Mouse (Mus musculus) midbrain, embryonic 13.5 days (tissue): ENCODE measurements around the gene Fam160b1. TPM values are rescaled to one million over a fixed set of nuclear protein-coding genes. Genes with fewer than 3 reads are reported as not detected.

Source experiments
- ATAC-seq: fragments of 200-750 bp; cut with Nextera tagmentation; 2 replicates; pipeline ENCODE4 v1.8.0; 2017; ENCODE audit warnings: mild to moderate bottlenecking, moderate TSS enrichment, moderate library complexity
- H3K27ac ChIP-seq: fragments of 300-500 bp; sonication (generic); 2 replicates; pipeline ENCODE4 v1.5.1; 2015; ENCODE audit warnings: inconsistent platforms, mild to moderate bottlenecking, moderate library complexity
- H3K27me3 ChIP-seq: fragments of 300-500 bp; sonication (generic); 2 replicates; pipeline ENCODE4 v1.6.1; 2015; ENCODE audit warnings: mild to moderate bottlenecking, inconsistent platforms
- H3K36me3 ChIP-seq: fragments of 300-500 bp; sonication (generic); 2 replicates; pipeline ENCODE4 v1.6.1; 2015; ENCODE audit warnings: mild to moderate bottlenecking, inconsistent platforms
- H3K4me1 ChIP-seq: fragments of 300-500 bp; sonication (generic); replicated peaks from 2 replicates; pipeline ENCODE4 v1.6.1; 2015; ENCODE audit warnings: inconsistent platforms
- H3K4me2 ChIP-seq: fragments of 300-500 bp; sonication (generic); replicated peaks from 2 replicates; pipeline ENCODE4 v1.6.1; 2015; ENCODE audit warnings: moderate library complexity, mild to moderate bottlenecking, inconsistent platforms
- H3K4me3 ChIP-seq: fragments of 300-500 bp; sonication (generic); replicated peaks from 2 replicates; pipeline ENCODE4 v1.5.1; 2015; ENCODE audit warnings: mild to moderate bottlenecking, inconsistent platforms
- H3K9ac ChIP-seq: fragments of 300-500 bp; sonication (generic); replicated peaks from 2 replicates; pipeline ENCODE4 v1.6.1; 2015; ENCODE audit warnings: mild to moderate bottlenecking, inconsistent platforms
- H3K9me3 ChIP-seq: fragments of 300-500 bp; sonication (generic); 2 replicates; pipeline ENCODE4 v1.6.1; 2016; ENCODE audit warnings: mild to moderate bottlenecking, inconsistent platforms
- WGBS: fragments of 180-500 bp; shearing (Covaris S2); methylation state at CpG from one replicate; pipeline ENCODE4 v1.1.7; 2015; 5-methylcytosine and 5-hydroxymethylcytosine counted together
- polyA plus RNA-seq: library from polyadenylated mRNA; unstranded; fragments of >200 nt; fragmentation: Nextera tagmentation; extraction: Ambion mirVana; gene quantifications from 2 replicates; pipeline ENCODE4 v1.2.1, GENCODE M21; 2015

The Fam160b1 gene
- polyA plus RNA-seq, 1 experiment from 2014 or later = 14.2 TPM

DNA sequence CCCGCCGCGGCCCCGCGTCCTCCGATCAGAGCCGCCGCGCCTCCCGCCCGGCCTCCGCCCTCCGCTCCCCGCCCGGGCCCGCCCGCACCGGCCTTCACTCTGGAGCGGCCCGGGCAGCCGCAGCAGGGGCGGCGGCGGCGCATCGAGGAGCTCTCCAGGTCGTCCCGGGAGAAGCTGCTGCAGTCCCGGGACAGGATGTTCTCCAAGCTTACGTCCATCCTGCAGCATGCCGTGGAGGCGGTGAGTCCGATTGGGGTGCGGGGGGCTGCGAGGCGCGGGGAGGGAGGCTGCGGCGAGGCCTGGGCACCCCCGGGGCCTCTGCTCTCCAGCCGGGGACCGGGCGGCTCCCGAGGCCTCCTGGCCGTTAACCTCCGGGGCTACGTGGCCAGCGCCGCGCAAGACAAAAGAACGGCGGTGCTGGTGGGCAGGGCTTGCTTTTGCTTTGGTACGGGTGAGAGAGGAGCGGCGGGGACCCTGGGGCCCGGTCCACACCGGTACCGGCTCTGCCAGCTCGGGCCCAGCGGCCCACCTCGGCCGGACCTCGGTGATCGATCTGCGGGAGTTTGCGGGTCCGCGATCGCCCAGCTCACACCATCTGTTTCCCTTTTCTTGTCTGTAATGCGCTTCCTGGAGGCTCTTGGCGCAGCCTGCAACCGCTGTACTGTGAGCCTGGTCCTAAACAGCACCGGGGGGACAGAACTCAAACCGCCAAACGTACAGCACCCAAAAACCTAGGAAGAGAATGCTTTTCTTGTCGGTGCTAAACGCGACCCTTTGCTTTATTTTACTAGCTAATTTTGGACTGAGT, 855 bp downstream of the Fam160b1 start:
- Histone ChIP-seq H3K4me3 (peak overlapping the region; percentile 93), H3K36me3 (no peaks in the 10 kb centered on the region), H3K9me3 (no peaks in the 10 kb centered on the region), H3K27ac (peak overlapping the region; percentile 97), H3K4me2 (peak overlapping the region; percentile 69), H3K9ac (peak overlapping the region; percentile 98), H3K27me3 (no peaks in the 10 kb centered on the region), H3K4me1 (peaks cover 63% of the 10 kb centered on the region)
- under 1% methylated on average over 73 of the region's 78 CpGs for WGBS
- ATAC-seq = peak; percentile 84

DNA sequence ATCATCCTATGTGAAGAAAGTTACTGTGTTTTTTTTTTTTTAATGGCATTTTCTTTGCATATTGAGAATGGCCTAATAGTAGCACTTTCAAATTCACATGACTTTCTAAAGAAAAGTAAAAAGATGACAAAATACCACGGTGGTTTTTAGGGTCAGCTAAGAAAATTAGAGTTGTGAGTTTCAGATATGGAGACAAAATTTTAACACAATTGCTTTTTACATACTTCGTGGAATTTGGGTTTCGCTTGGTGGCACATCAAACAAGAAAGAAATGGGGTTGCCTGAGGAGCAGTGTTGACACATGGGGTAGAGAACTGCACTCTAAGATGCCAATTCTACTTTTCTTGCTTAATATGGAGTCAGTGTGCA, 1.4 kb downstream of the Fam160b1 start:
- Histone ChIP-seq H3K4me3 (peak overlapping the region; percentile 93), H3K9ac (peak overlapping the region; percentile 98), H3K4me2 (peak overlapping the region; percentile 69), H3K27ac (peak overlapping the region; percentile 97; the same call in 1 of the 2 replicates), H3K27me3 (no peaks in the 10 kb centered on the region), H3K4me1 (peaks cover 68% of the 10 kb centered on the region), H3K9me3 (no peaks in the 10 kb centered on the region), H3K36me3 (no peaks in the 10 kb centered on the region)
- WGBS = 8% methylated on average over 3 of the region's 3 CpGs
- no peak for ATAC-seq

DNA sequence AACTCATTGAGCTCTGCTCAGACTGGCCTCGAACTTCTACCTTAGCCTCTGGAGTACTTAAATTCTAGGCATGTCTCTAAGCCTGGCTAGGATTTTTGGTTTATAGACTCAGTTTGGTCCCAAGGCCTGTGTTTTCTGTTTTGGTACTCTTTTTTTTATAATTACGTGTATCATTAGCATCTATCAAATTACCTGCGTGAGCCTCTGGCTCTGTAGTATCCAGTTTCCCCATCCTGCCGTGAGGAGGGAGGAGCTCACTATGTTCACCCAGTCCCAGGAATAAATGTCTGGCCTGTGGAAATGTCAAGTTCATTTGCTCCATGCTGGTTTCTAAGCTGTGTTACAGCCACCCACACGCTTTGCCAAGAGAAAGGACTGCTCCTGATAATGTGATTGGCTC, 2.1 kb downstream of the Fam160b1 start:
- 49% methylated on average over 5 of the region's 5 CpGs for WGBS
- Histone ChIP-seq H3K9me3 (no peaks in the 10 kb centered on the region), H3K27me3 (no peaks in the 10 kb centered on the region), H3K9ac (peak overlapping the region; percentile 15; the same call in 1 of the 2 replicates), H3K4me2 (peak overlapping the region; percentile 69), H3K4me1 (peaks cover 71% of the 10 kb centered on the region), H3K36me3 (no peaks in the 10 kb centered on the region), H3K27ac (0 out of 2 replicates have a peak overlapping the region, but pooled peaks have one; percentile 19), H3K4me3 (peak overlapping the region; percentile 21)
- ATAC-seq = no peak

DNA sequence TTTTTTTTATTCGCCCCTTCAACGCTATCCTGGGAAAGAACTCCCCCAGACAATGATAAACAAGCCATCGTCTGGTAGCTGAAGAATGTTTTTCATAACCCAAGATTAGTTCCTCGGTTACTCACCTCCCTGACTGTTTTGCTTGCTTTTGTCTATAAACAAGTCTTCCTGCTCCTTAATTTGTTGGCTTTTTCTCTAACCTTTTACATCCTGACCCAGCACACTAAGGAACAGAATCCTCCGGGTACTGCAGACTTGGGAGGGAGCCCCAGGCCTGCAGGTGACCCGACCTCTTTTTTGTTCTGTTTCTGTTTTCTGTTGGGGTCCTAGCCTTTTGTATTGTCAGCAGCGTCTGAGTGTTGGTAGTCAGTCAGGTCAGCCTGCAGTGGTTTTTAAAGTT, 2.6 kb downstream of the Fam160b1 start:
- no peak for ATAC-seq
- Histone ChIP-seq H3K27ac (no peak overlapping the region), H3K9me3 (no peaks in the 10 kb centered on the region), H3K4me3 (peak overlapping the region; percentile 21), H3K4me2 (peak overlapping the region; percentile 69), H3K4me1 (peaks cover 76% of the 10 kb centered on the region), H3K9ac (peak overlapping the region; percentile 15; the same call in 1 of the 2 replicates), H3K27me3 (no peaks in the 10 kb centered on the region), H3K36me3 (no peaks in the 10 kb centered on the region)
- 40% methylated on average over 7 of the region's 7 CpGs for WGBS

DNA sequence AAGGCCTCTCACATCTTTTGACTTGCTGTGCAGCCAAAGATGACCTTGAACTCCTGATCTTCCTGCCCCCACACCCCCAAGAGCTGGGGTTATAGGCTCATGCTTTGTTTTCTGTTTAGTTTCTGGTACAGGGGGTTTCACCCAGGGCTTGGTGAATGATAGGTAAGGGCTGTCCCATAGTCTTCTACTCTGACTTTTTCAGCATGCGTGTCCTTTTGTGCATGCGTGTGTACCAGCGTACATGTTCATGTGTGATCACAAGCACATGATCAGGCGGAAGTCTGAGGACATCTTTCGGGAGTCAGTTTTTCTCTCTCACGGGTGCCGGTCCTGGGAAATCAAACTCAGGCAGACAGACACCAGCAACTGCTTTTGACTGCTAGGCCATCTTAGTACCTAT, 3.1 kb downstream of the Fam160b1 start:
- H3K4me3 ChIP-seq = peak overlapping the region; percentile 21
- H3K9ac ChIP-seq = no peak overlapping the region
- H3K27ac ChIP-seq = no peak overlapping the region
- no peak for ATAC-seq
- H3K27me3 ChIP-seq = no peaks in the 10 kb centered on the region
- peak overlapping the region; percentile 69 for H3K4me2 ChIP-seq
- 0 out of 2 replicates have a peak, but pooled peaks cover under 1% of the 10 kb centered on the region for H3K36me3 ChIP-seq
- H3K9me3 ChIP-seq = no peaks in the 10 kb centered on the region
- H3K4me1 ChIP-seq = peaks cover 77% of the 10 kb centered on the region
- whole genome bisulfite sequencing = 92% methylated on average over 7 of the region's 7 CpGs

DNA sequence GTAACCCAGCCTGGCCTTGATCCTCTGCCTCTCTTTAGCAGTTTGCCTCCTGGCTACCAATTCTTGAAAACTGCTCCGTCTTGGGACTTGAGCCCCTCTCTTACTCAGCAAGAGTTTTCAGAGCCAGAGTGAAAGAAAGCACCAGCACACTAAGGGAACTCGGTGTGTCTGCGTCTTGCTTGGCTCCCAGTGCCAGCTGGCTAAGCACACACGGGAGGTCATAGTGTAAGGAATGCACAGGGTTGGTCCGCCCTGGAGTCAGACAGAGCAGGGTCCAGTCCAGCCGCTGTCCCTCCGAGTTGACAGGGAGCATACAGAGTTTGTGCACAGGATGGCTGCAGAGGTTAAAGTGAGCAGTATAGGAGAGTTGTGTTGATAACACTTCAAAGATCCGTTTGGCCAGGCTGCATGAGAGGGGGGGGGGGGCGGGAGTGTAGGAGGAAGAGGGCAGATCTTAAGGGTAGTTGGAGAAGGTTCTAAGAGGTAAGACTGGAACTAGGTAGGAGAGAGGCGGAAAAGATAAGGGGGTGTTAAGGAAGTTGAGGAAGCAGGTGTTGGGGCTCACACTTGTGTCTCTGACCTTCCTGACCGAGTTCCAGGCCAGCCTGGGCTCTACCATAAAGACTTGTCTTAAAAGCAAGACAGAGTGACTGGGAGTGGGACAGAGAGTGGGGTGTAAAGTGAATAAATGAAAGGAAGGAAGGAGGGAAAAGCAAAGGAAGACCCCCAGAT, 4.6 kb downstream of the Fam160b1 start:
- 58% methylated on average over 11 of the region's 11 CpGs for WGBS
- Histone ChIP-seq H3K4me1 (peaks cover 67% of the 10 kb centered on the region), H3K4me3 (no peak overlapping the region), H3K9ac (no peak overlapping the region), H3K4me2 (no peak overlapping the region), H3K9me3 (no peaks in the 10 kb centered on the region), H3K27ac (peak overlapping the region; percentile 1; the same call in 1 of the 2 replicates), H3K36me3 (peaks cover 15% of the 10 kb centered on the region), H3K27me3 (no peaks in the 10 kb centered on the region)
- ATAC-seq = no peak

DNA sequence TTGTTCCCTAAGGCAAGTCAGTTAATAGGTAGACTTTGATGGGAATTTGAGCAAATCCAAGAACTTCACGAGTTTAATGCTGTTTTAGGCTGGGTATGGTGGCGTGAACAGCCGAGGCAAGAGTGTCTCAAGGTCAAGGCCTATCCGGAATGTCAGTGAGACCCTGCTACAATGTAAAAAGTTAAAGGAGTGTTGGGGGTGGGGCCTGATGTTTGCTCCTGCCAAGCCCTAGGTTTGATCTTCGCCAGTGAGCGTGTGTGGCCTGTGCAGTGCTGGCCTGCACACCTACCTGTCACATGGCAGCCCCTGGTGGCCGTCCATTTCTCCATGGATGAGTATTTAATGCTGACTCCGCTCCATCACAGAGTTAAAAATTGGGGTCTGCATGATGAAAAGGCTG, 5.5 kb downstream of the Fam160b1 start:
- ATAC-seq = no peak
- Histone ChIP-seq H3K9ac (no peak overlapping the region), H3K36me3 (peaks cover 24% of the 10 kb centered on the region), H3K27me3 (no peaks in the 10 kb centered on the region), H3K4me1 (peaks cover 65% of the 10 kb centered on the region), H3K4me3 (no peak overlapping the region), H3K27ac (no peak overlapping the region), H3K9me3 (no peaks in the 10 kb centered on the region), H3K4me2 (0 out of 2 replicates have a peak overlapping the region, but pooled peaks have one; percentile 3)
- 69% methylated on average over 8 of the region's 8 CpGs for WGBS

DNA sequence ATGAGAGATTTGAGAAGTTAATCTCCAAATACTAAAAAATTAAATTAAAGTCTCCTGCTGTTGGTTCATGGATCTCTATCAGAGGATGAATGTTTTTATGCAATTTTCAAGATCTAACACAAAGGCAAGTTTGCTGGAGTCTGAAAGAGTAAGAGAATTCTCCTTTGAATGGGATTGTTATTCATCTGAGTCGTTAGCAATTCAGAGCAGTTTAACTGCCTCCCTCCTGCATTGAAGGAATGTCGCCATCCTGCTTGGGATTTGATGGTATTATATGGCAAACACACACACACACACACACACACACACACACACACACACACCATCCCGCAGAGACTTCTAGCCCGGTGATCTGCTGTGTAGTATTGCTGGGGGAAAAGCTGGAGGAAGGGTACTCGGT, 6.1 kb downstream of the Fam160b1 start:
- Histone ChIP-seq H3K36me3 (peaks cover 30% of the 10 kb centered on the region), H3K4me1 (peaks cover 65% of the 10 kb centered on the region), H3K4me3 (no peak overlapping the region), H3K9ac (no peak overlapping the region), H3K4me2 (no peak overlapping the region), H3K27me3 (no peaks in the 10 kb centered on the region), H3K9me3 (no peaks in the 10 kb centered on the region), H3K27ac (no peak overlapping the region)
- no peak for ATAC-seq
- 24% methylated on average over 5 of the region's 5 CpGs for WGBS

DNA sequence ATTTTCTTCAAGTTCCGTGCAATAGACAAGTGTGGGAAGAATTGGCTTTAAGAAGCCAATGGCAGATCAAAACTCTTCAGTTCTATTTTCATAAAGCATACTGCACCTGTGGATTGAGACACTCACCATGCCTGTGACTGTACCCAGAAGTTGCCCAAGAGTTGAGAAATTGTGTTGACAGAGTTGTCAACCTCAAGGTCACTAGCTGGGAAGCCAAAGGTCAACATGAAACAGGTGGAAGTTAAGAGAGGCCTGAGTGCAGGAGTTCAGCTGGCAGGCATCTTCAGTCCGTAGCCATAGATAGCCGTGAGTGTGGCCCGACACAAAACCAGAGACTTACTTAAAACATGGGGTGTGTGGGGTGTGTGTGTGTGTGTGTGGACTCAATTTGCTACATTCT, 6.7 kb downstream of the Fam160b1 start:
- Histone ChIP-seq H3K36me3 (peaks cover 34% of the 10 kb centered on the region), H3K4me1 (peaks cover 62% of the 10 kb centered on the region), H3K4me2 (no peak overlapping the region), H3K27ac (no peak overlapping the region), H3K4me3 (no peak overlapping the region), H3K9me3 (no peaks in the 10 kb centered on the region), H3K9ac (no peak overlapping the region), H3K27me3 (no peaks in the 10 kb centered on the region)
- ATAC-seq = no peak
- 83% methylated on average over 4 of the region's 4 CpGs for WGBS

DNA sequence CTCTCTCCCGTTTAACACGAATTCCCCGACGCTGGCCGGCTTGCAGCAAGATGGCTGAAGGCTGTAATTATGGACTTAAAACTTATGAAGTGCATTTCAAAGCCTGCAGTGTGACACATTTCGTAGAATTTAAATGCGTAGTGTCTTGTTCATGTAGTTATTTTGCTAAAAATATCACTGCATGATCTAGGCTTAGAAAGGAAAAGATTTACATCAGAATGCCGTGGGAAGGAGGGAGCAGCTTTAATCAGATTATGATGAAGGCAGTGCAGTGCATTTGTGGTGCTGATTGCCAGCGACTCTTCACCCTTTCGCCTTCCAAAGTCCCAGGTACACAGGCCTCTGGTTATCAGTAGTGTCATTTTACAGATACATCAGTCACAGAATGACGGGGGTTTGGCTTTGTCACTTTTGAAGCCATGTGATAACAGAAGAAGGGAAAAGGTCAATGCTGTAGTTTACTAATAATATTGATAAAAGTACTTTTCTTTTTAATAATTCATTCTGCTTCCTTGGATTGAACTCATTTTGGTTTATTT, 7.4 kb downstream of the Fam160b1 start:
- WGBS = 59% methylated on average over 11 of the region's 11 CpGs
- Histone ChIP-seq H3K27ac (no peak overlapping the region), H3K4me1 (peaks cover 55% of the 10 kb centered on the region), H3K4me3 (no peak overlapping the region), H3K27me3 (no peaks in the 10 kb centered on the region), H3K9me3 (no peaks in the 10 kb centered on the region), H3K9ac (no peak overlapping the region), H3K36me3 (peaks cover 41% of the 10 kb centered on the region), H3K4me2 (no peak overlapping the region)
- no peak for ATAC-seq

DNA sequence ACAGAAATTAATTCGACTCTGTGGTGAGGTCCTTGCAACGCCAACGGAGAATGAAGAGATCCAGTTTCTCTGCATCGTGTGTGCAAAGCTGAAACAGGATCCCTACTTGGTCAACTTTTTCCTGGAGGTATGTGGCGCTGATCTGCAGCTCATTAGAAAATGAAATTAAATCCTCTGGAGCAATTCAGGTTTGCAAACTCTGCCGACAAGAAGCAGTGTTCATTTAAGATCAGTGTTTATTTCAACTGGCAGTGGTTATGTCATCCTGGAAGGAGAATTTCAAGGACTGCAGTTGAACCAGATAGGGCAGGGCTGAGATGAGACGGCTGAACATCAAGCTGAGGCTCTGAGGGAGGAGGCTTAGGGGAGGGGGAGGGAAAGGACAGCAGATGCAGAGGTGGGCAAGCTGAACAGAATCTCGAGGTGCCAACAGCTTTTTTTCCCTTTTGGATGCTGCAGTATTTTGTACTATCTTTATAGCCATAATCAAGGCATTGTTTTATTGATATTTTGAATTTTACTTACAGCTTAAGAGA, 12.9 kb downstream of the Fam160b1 start:
- no peak for ATAC-seq
- Histone ChIP-seq H3K36me3 (peaks cover 92% of the 10 kb centered on the region), H3K4me3 (no peak overlapping the region), H3K4me2 (no peak overlapping the region), H3K4me1 (0 out of 2 replicates have a peak, but pooled peaks cover 4% of the 10 kb centered on the region), H3K9ac (no peak overlapping the region), H3K9me3 (no peaks in the 10 kb centered on the region), H3K27me3 (no peaks in the 10 kb centered on the region), H3K27ac (no peak overlapping the region)
- 92% methylated on average over 8 of the region's 8 CpGs for WGBS

DNA sequence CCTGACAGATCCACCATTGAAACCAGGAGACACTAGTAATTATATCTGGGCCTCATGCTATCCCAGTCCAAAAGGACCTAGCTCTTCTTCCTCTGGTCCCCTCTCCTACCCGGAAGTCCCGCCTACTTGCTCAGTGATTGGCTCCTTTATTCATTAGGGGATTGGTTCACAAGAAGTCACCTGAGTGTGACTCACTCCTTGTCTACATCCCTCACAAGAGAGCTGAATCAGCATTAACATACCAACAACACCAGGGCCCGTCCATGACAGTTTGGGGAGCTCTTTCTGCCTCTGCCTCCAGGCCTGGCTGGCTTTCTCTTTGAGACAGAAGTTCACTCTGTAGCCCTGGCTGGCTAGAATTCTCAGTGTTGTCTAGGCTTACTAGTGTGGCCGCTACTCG, 14.7 kb downstream of the Fam160b1 start:
- no peaks in the 10 kb centered on the region for H3K9me3 ChIP-seq
- no peak overlapping the region for H3K27ac ChIP-seq
- no peaks in the 10 kb centered on the region for H3K27me3 ChIP-seq
- no peak overlapping the region for H3K4me3 ChIP-seq
- H3K9ac ChIP-seq = no peak overlapping the region
- 85% methylated on average over 5 of the region's 5 CpGs for WGBS
- peaks cover 93% of the 10 kb centered on the region for H3K36me3 ChIP-seq
- H3K4me2 ChIP-seq = no peak overlapping the region
- ATAC-seq = no peak
- H3K4me1 ChIP-seq = no peaks in the 10 kb centered on the region
